Mouse (Mus musculus) gastrocnemius, postnatal 36 days (tissue): ENCODE data around the gene B9d1. TPM values are rescaled to one million over a fixed set of nuclear protein-coding genes. Genes with fewer than 3 reads are reported as not detected.

Experiments used
- DNase-seq, 2 experiments: peaks; one replicate each; pipeline ENCODE4 v3.0.0; 2022
- intact Hi-C: fragments of 180-260 bp; cut with DNase I; formaldehyde crosslinking; loops from one replicate; pipeline ENCODE4 v1.15.1; 2025
- total RNA-seq, 2 experiments: library from RNA; stranded (reverse); gene quantifications; 2 replicates each; pipeline ENCODE4 v1.2.3; 2021

Gene B9d1
- total RNA-seq, 2 experiments from 2014 or later = 3.9 to 5.2 TPM

DNA sequence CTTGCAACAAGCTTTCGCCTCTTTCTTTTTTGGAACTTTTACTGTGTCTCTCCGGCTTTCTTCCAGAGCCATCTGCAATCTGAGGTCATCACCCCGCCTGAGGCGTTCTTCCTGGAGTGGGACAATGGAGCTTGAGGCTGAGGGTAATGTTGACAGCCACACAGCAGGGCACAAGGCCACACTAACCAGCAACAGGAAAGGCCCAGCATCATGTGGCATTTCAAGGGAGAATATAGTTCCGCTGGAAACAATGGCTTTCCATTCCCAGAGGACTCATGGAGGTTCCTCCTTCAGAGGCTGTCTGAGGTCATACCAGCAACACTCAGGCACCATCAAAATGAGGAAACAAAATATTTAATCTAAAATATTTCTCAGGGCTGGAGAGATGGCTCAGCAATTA, 28.6 kb downstream of the B9d1 start:
- no peak for DNase-seq
- intact Hi-C loops = loop anchor here (5.0 kb wide), 1 partner anchor 84 kb away; no protein-coding TSS in a partner anchor

DNA sequence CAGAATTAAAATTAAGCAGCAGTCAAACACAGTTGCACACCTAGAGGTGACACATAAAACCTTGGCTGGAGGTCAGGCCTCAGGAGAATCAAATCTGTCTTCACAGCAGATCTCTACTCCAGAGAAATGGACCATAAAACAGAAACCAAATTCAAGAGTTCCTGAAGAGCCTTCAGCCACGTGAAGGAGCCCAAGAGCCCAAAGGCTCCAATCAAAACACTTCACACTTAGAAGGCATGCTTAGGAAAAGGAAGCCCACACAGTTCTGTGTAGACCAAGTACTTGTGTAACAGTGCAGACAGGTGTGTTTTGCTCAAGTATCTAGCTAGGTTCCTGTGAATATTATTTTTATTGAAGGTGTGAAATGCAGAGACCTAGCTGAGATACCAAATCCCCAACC, 30.6 kb downstream of the B9d1 start:
- intact Hi-C loops = no loop called here
- no peak for DNase-seq

DNA sequence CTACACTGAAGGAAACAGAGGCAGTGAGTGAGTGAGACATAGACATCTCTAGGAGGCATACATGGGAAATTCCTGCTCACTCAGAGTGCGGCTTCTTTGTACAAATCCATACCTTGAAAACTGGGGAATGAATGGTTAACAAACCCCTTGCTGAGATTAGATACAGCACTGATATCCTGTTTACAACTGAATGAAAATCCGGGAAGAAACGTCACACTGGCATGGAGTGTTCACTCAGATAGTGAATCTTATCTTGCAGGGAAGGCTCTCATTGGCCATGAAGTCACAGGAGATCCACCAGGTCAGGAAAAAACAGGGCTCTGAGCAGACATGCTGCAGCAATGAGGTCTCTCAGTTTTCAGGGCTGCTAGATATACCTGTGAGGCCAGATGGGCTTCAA, 32.0 kb downstream of the B9d1 start:
- intact Hi-C loops = no loop called here
- DNase-seq = no peak

GRCm38 (mm10) chr11:61537362-61537761, 32.4 kb downstream of the B9d1 start:
- DNase-seq = no peak
- intact Hi-C loops = no loop called here

- intact Hi-C loops = no loop called here
- DNase-seq = no peak
Measured at GRCm38 (mm10) chr11:61540642-61541041, 35.7 kb downstream of the B9d1 start.

DNA sequence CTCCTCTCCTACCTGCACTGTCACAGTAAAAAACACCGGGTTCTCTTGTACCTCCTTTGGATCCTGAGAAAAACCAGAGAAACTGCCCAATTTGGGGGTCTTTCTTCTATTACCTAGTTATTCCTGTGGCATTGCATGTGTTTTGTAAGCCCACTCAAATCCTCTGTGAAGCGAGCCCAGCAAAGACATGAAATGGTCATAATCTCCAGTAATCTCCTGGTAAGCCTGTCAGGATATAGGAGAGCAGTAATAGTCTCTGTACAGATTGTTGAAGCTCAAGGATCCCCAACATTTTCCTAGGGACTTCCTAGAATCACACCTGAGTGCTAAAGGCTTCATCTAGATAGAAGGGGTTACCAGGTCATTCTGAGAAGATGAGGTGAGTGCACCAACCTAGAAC, 36.2 kb downstream of the B9d1 start:
- intact Hi-C loops = no loop called here
- DNase-seq = no peak

- intact Hi-C loops = no loop called here
- DNase-seq = no peak
Measured at GRCm38 (mm10) chr11:61545586-61545985, 40.6 kb downstream of the B9d1 start.

DNA sequence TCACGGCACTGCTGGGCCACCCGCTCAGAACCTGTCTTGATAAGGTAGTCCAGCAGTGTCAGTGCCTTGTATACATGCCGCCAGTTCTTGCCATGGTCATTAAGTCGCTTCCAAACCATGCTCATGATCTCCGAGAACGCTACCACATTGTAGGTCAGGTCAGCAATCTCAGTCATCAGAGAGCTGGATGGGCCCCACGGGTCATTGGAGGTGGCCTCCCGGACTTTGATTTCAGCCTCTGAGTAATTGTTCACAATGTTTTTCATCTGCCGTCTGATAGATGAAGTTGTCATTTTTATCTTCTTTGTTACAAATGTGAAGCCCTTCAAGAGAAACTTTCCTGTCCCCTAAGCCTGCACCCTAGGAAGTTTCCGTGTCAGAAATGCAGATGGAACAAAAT, 41.5 kb downstream of the B9d1 start:
- intact Hi-C loops = no loop called here
- no peak for DNase-seq

GRCm38 (mm10) chr11:61547710-61548109, 42.8 kb downstream of the B9d1 start:
- no peak for DNase-seq
- intact Hi-C loops = no loop called here

DNA sequence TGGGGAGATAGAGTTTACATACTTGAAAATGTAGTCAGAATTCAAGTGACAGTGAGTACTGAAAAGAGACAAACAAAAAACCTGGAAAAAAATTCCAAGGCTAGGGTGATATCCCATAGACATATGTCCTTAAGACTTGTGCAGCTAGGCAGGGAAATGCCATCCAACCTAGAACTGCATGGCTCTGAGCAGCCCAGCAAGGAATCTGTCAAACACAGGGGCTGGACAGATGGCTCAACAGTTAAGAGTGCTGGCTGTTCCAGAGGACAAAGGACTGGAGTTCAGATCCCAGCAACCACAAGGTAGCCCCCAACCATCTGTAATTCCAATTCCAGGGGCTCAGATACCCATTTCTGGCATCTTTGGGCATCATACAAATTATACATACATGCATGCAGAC, 45.7 kb downstream of the B9d1 start:
- DNase-seq = no peak
- intact Hi-C loops = no loop called here

GRCm38 (mm10) chr11:61553015-61553754, 48.2 kb downstream of the B9d1 start:
- no peak for DNase-seq
- intact Hi-C loops = no loop called here

DNA sequence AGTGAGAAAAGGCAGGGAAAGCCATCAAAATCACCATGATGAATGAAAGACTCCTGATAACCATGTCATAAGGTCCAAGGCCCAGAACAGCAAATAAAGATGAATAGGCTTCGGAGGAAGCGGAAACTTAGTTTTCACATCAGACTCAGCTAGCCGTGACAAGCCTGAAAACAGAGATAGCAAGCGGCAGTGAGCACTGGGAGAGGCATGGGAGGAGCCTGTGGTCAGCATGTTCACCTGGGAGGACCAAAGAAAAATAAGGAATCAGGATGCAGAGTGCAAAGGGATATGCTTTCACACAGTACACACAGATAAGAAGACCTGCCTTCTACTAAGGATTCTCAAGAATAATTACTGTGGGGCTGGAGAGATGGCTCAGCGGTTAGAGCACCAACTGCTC, 54.6 kb downstream of the B9d1 start:
- intact Hi-C loops = no loop called here

GRCm38 (mm10) chr11:61562421-61562820, 57.5 kb downstream of the B9d1 start:
- DNase-seq = no peak
- intact Hi-C loops = no loop called here

More for the DNA sequence above, 54.6 kb downstream of the B9d1 start:
- no peak for DNase-seq

Other genes starting within 250 kb of the B9d1 start
- 10 to 100 TPM; 12.1 to 14.4 TPM for gene Aldh3a2, start 237.7 kb upstream of the B9d1 start, total RNA-seq
- gene Slc47a2, start 162.3 kb upstream of the B9d1 start, total RNA-seq = not detected
- 10 to 100 TPM; 19.1 to 22.9 TPM for gene Slc47a1, start 126.8 kb upstream of the B9d1 start, total RNA-seq
- gene Rnf112, start 51.0 kb upstream of the B9d1 start, total RNA-seq = under 1 TPM; 0.07 to 0.23 TPM
- 10 to 100 TPM; 26.7 to 34.9 TPM for gene Mfap4, start 19.7 kb upstream of the B9d1 start, total RNA-seq
- 1 to 10 TPM; 2.6 to 3.8 TPM for gene Mapk7, start 10.7 kb upstream of the B9d1 start, total RNA-seq
- 10 to 100 TPM; 13.9 to 20.4 TPM for gene Epn2, start 74.5 kb downstream of the B9d1 start, total RNA-seq
- 1 to 10 TPM; 4.4 to 5.5 TPM for gene Grap, start 148.1 kb downstream of the B9d1 start, total RNA-seq
- gene Fam83g, start 178.9 kb downstream of the B9d1 start, total RNA-seq = under 1 TPM; 0.12 to 0.18 TPM
- not detected for gene Slc5a10, start 215.7 kb downstream of the B9d1 start, total RNA-seq